26 mouse cellular contexts compared by ENCODE assay signal in genomic region chr10:40432375-40432774, GRCm38 (mm10).
"Had no signal": no experiment of that assay in that cellular context is flagged by ENCODE, and none has a peak within 500 bp of the region (broad histone marks: within the 10 kb centered on the region; RNA-seq: fewer than 3 reads in every experiment).

No protein-coding gene starts in this region.

- H3K4me3 ChIP-seq: gastrocnemius, adult 2 months; heart, adult 2 months; heart, embryonic 13.5 days; heart, embryonic 15.5 days; hindbrain, embryonic 13.5 days; hindbrain, embryonic 15.5 days; kidney, embryonic 15.5 days; left cerebral cortex, adult 2 months; limb, embryonic 10.5 days; limb, embryonic 12.5 days; liver, embryonic 13.5 days; liver, embryonic 15.5 days had no signal

- H3K27me3 ChIP-seq: heart, embryonic 13.5 days; heart, embryonic 15.5 days; hindbrain, embryonic 13.5 days; hindbrain, embryonic 15.5 days; kidney, embryonic 15.5 days; limb, embryonic 12.5 days; liver, embryonic 13.5 days; liver, embryonic 15.5 days had no signal

- DNase-seq: gastrocnemius, adult 2 months; gastrocnemius, postnatal 10 days; gastrocnemius, postnatal 25 days; heart, adult 2 months; heart, postnatal 14 days; heart, postnatal 36 days; kidney, adult 11 months; kidney, adult 2 months; kidney, adult 9 months; kidney, postnatal 14 days; kidney, postnatal 36 days; layer of hippocampus, adult 9-11 months; liver; liver, embryonic 13.5 days had no signal

- H3K4me1 ChIP-seq: heart, embryonic 15.5 days; hindbrain, embryonic 13.5 days; hindbrain, embryonic 15.5 days; kidney, embryonic 15.5 days; limb, embryonic 10.5 days; limb, embryonic 12.5 days; liver, embryonic 15.5 days had no signal

- ATAC-seq: hindbrain, postnatal 0 days; intestine, embryonic 16.5 days had no signal

- H3K27ac ChIP-seq: gastrocnemius, adult 2 months; heart, adult 2 months; heart, embryonic 13.5 days; heart, embryonic 15.5 days; hindbrain, embryonic 13.5 days; hindbrain, embryonic 15.5 days; hindbrain, postnatal 0 days; kidney, embryonic 15.5 days; kidney, postnatal 0 days; left cerebral cortex, adult 2 months; limb, embryonic 10.5 days; limb, embryonic 12.5 days; liver, embryonic 13.5 days; liver, embryonic 15.5 days had no signal
